Mouse (Mus musculus) liver, adult 2 months (tissue): Measurements from ENCODE around the gene Kif1b. TPM values are rescaled to one million over a fixed set of nuclear protein-coding genes. Genes with fewer than 3 reads are reported as not detected.

Experiments
- DNase-seq: peaks from one replicate; pipeline ENCODE4 v3.0.0-alpha.2; 2011; ENCODE audit warnings: low read depth, low spot score; ENCODE audit errors: extremely low read depth
- H3K27ac ChIP-seq: fragments of 200-500 bp; replicated peaks from 2 replicates; pipeline ENCODE4 v1.5.1; 2012; ENCODE audit warnings: low read depth, mild to moderate bottlenecking, control low read depth, inconsistent platforms, low read length; ENCODE audit not compliant: insufficient read depth
- H3K27me3 ChIP-seq: fragments of 200-500 bp; 2 replicates; pipeline ENCODE4 v1.6.1; 2012; ENCODE audit warnings: mild to moderate bottlenecking, moderate library complexity, low read length, inconsistent platforms; ENCODE audit not compliant: control insufficient read depth, insufficient read depth
- H3K36me3 ChIP-seq: fragments of 200-500 bp; 2 replicates; pipeline ENCODE4 v1.6.1; 2012; ENCODE audit warnings: low read length, inconsistent platforms; ENCODE audit not compliant: control insufficient read depth, insufficient read depth
- H3K4me1 ChIP-seq: fragments of 200-500 bp; 2 replicates; pipeline ENCODE4 v1.6.1; 2011; ENCODE audit warnings: low read length; ENCODE audit not compliant: control insufficient read depth, insufficient read depth
- H3K4me3 ChIP-seq: fragments of 200-500 bp; 2 replicates; pipeline ENCODE4 v1.5.1; 2011; ENCODE audit warnings: low read depth, mild to moderate bottlenecking, control low read depth, low read length, moderate library complexity; ENCODE audit not compliant: insufficient read depth
- H3K79me2 ChIP-seq: fragments of 200-500 bp; 2 replicates; pipeline ENCODE4 v1.6.1; 2012; ENCODE audit warnings: inconsistent platforms, mild to moderate bottlenecking, low read length, moderate library complexity; ENCODE audit not compliant: control insufficient read depth, insufficient read depth
- H3K9ac ChIP-seq: fragments of 200-500 bp; 2 replicates; pipeline ENCODE4 v1.6.1; 2012; ENCODE audit warnings: low read depth, mild to moderate bottlenecking, control low read depth, inconsistent platforms, low read length
- CTCF ChIP-seq: fragments of 200-500 bp; IDR thresholded peaks from 2 replicates; pipeline ENCODE4 v1.5.1; 2011; ENCODE audit warnings: low read depth, low read length, control low read depth
- POLR2A ChIP-seq: fragments of 200-500 bp; IDR thresholded peaks from 2 replicates; pipeline ENCODE4 v1.6.1; 2011; ENCODE audit warnings: low read length, control low read depth; ENCODE audit not compliant: insufficient read depth; ENCODE audit errors: extremely low read depth
- WGBS: fragments of 180-500 bp; shearing (Covaris S2); methylation state at CpG from one replicate; pipeline ENCODE4 v1.1.7; 2018; 5-methylcytosine and 5-hydroxymethylcytosine counted together
- polyA plus RNA-seq: library from polyadenylated mRNA; depleted of rRNA; stranded (reverse); fragments of >200 nt; gene quantifications from 2 replicates; pipeline ENCODE4 v1.2.3, GENCODE M21; 2012
- total RNA-seq: library from RNA; depleted of rRNA; stranded (reverse); fragments of >200 nt; gene quantifications from 2 replicates; pipeline ENCODE4 v1.2.3, GENCODE M21; 2014

Kif1b gene
- total and polyA plus RNA-seq, 2 experiments = 41.2 to 74.4 TPM

GRCm38 (mm10) chr4:149291061-149291460, 16.4 kb downstream of the Kif1b start:
- Histone ChIP-seq H3K27me3 (no peaks in the 10 kb centered on the region), H3K79me2 (peaks cover 45% of the 10 kb centered on the region), H3K4me1 (peaks cover 8% of the 10 kb centered on the region), H3K4me3 (no peak overlapping the region), H3K27ac (no peak overlapping the region), H3K9ac (no peak overlapping the region), H3K36me3 (peaks cover 11% of the 10 kb centered on the region)
- DNase-seq = no peak
- 84% methylated on average over 9 of the region's 9 CpGs for WGBS
- no peak for TF ChIP-seq POLR2A
- TF ChIP-seq CTCF = no peak

- no peaks in the 10 kb centered on the region for H3K27me3 ChIP-seq
- no peak overlapping the region for H3K27ac ChIP-seq
- 83% methylated on average over 7 of the region's 7 CpGs for WGBS
Measured at GRCm38 (mm10) chr4:149290157-149290750, 17.2 kb downstream of the Kif1b start.

GRCm38 (mm10) chr4:149286287-149287137, 21.0 kb downstream of the Kif1b start:
- Histone ChIP-seq H3K27me3 (no peaks in the 10 kb centered on the region), H3K9ac (no peak overlapping the region), H3K27ac (no peak overlapping the region), H3K36me3 (peaks cover 11% of the 10 kb centered on the region), H3K79me2 (peaks cover 41% of the 10 kb centered on the region), H3K4me1 (peaks cover 20% of the 10 kb centered on the region), H3K4me3 (no peak overlapping the region)
- DNase-seq = no peak
- no peak for TF ChIP-seq CTCF
- 57% methylated on average over 8 of the region's 8 CpGs for WGBS

More at GRCm38 (mm10) chr4:149290157-149290750, 17.2 kb downstream of the Kif1b start:
- H3K36me3 ChIP-seq = peaks cover 11% of the 10 kb centered on the region
- H3K79me2 ChIP-seq = peaks cover 45% of the 10 kb centered on the region
- no peak for TF ChIP-seq POLR2A
- no peak for TF ChIP-seq CTCF
- no peak overlapping the region for H3K4me3 ChIP-seq
- H3K9ac ChIP-seq = no peak overlapping the region
- H3K4me1 ChIP-seq = peaks cover 6% of the 10 kb centered on the region
- DNase-seq = no peak

- Histone ChIP-seq H3K36me3 (peaks cover 7% of the 10 kb centered on the region), H3K27me3 (no peaks in the 10 kb centered on the region), H3K4me3 (no peak overlapping the region), H3K9ac (no peak overlapping the region), H3K4me1 (peaks cover 21% of the 10 kb centered on the region), H3K79me2 (peaks cover 40% of the 10 kb centered on the region), H3K27ac (no peak overlapping the region)
- DNase-seq = no peak
- TF ChIP-seq CTCF (no peak), POLR2A (no peak)
- WGBS = 81% methylated on average over 1 of the region's 1 CpGs
Measured at GRCm38 (mm10) chr4:149285691-149286090, 21.8 kb downstream of the Kif1b start.

- H3K27me3 ChIP-seq = no peaks in the 10 kb centered on the region
- H3K4me1 ChIP-seq = peaks cover 27% of the 10 kb centered on the region
- H3K27ac ChIP-seq = peak overlapping the region; percentile 79
- no peak overlapping the region for H3K9ac ChIP-seq
- TF ChIP-seq CTCF (no peak), POLR2A (no peak)
- WGBS = 54% methylated on average over 3 of the region's 3 CpGs
- H3K36me3 ChIP-seq = no peaks in the 10 kb centered on the region
- peaks cover 45% of the 10 kb centered on the region for H3K79me2 ChIP-seq
- DNase-seq = no peak
- H3K4me3 ChIP-seq = no peak overlapping the region
Measured at GRCm38 (mm10) chr4:149283018-149283417, 24.5 kb downstream of the Kif1b start.
